Mouse (Mus musculus) heart, embryonic 14.5 days (tissue): Measurements from ENCODE around the gene Tnrc18. TPM values are rescaled to one million over a fixed set of nuclear protein-coding genes. Genes with fewer than 3 reads are reported as not detected.

Source experiments
- ATAC-seq: fragments of 200-750 bp; cut with Nextera tagmentation; 2 replicates; pipeline ENCODE4 v1.8.0; 2017; ENCODE audit warnings: low read depth, moderate TSS enrichment; ENCODE audit not compliant: insufficient number of reproducible peaks, insufficient read depth, low FRiP score
- H3K27ac ChIP-seq, 2 experiments: fragments of 200-500 bp in 1 of 2; fragments of 300-500 bp in 1 of 2; sonication (generic) in 1 of 2; replicated peaks in 1 of 2; 2 replicates each; pipeline ENCODE4 v1.5.1; 2012 to 2014; ENCODE audit warnings: low read depth in 2 of 2, low read length in 2 of 2, control low read depth in 1 of 2, mild to moderate bottlenecking in 1 of 2, mixed read lengths in 1 of 2; ENCODE audit not compliant: control insufficient read depth in 1 of 2, insufficient read depth in 1 of 2
- H3K27me3 ChIP-seq: fragments of 300-500 bp; sonication (generic); 2 replicates; pipeline ENCODE4 v1.6.1; 2014; ENCODE audit warnings: mild to moderate bottlenecking, low read length, control low read depth; ENCODE audit not compliant: control insufficient read depth, insufficient read depth
- H3K36me3 ChIP-seq: fragments of 300-500 bp; sonication (generic); 2 replicates; pipeline ENCODE4 v1.6.1; 2014; ENCODE audit warnings: mild to moderate bottlenecking, control low read depth, low read length, mixed read lengths; ENCODE audit not compliant: control insufficient read depth, insufficient read depth
- H3K4me1 ChIP-seq, 2 experiments: fragments of 200-500 bp in 1 of 2; fragments of 300-500 bp in 1 of 2; sonication (generic) in 1 of 2; 2 replicates each; pipeline ENCODE4 v1.6.1; 2012 to 2014; ENCODE audit warnings: low read length in 2 of 2, control low read depth in 1 of 2, mixed read lengths in 1 of 2; ENCODE audit not compliant: control insufficient read depth in 2 of 2, insufficient read depth in 2 of 2
- H3K4me2 ChIP-seq: fragments of 300-500 bp; sonication (generic); 2 replicates; pipeline ENCODE4 v1.6.1; 2014; ENCODE audit warnings: mild to moderate bottlenecking, low read length
- H3K4me3 ChIP-seq, 2 experiments: fragments of 200-500 bp in 1 of 2; fragments of 300-500 bp in 1 of 2; sonication (generic) in 1 of 2; 2 replicates each; pipeline ENCODE4 v1.5.1; 2012 to 2014; ENCODE audit warnings: low read length in 2 of 2, mild to moderate bottlenecking in 2 of 2, control low read depth in 1 of 2, low read depth in 1 of 2, moderate library complexity in 1 of 2; ENCODE audit not compliant: control insufficient read depth in 1 of 2, insufficient read depth in 1 of 2
- H3K9ac ChIP-seq: fragments of 300-500 bp; sonication (generic); 2 replicates; pipeline ENCODE4 v1.6.1; 2014; ENCODE audit warnings: mild to moderate bottlenecking, low read length
- H3K9me3 ChIP-seq: fragments of 300-500 bp; sonication (generic); 2 replicates; pipeline ENCODE4 v1.6.1; 2016; ENCODE audit warnings: low read length, control low read depth; ENCODE audit not compliant: control insufficient read depth
- WGBS: fragments of 180-500 bp; shearing (Covaris S2); extraction: QIAGEN DNeasy Blood & Tissue Kit; methylation state at CpG from one replicate; pipeline ENCODE4 v1.1.7; 2014; 5-methylcytosine and 5-hydroxymethylcytosine counted together
- polyA plus RNA-seq: library from polyadenylated mRNA; unstranded; fragments of >200 nt; fragmentation: Nextera tagmentation; extraction: Ambion mirVana; gene quantifications from 2 replicates; pipeline ENCODE4 v1.2.1, GENCODE M21; 2014

Gene Tnrc18
- polyA plus RNA-seq, 1 experiment from 2014 or later: 31.0 TPM

DNA sequence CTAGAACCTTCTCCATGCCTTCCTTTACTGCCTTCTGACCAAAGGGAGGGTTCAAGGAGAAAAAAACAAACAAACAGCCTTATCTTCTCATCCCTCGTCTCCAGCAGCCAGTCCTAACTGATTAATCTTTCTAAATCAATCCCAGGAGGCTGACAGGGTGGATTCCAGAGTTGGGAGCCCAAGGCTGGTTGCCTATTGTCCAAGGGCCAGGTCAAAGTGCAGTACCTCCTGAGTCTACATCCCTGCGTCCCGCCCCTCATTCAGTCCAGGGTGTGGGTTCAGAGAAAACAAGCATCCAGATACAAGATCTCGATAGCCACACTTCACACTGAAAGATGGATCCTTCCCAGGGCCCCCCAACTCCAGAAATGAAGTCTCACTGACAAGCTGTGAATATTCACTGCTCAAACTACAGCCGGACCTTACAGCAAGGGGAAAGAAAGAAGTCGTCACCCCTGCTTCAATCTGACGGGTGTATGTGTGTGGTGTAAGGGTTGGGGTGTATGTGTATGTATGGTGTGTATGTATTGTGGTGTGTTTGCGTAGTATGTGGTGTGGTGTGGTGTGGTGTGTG is 5.5 kb downstream of the Tnrc18 start:
- WGBS: 47% methylated on average over 8 of the region's 8 CpGs
- H3K4me3 ChIP-seq: no peak overlapping the region
- no peaks in the 10 kb centered on the region for H3K9me3 ChIP-seq
- H3K36me3 ChIP-seq: peaks cover 41% of the 10 kb centered on the region
- 0 out of 4 replicates have a peak overlapping the region, but pooled peaks of 1 of the 2 experiments have one; percentile 33 for H3K27ac ChIP-seq
- no peaks in the 10 kb centered on the region for H3K27me3 ChIP-seq
- H3K4me2 ChIP-seq: peak overlapping the region; percentile 73
- H3K9ac ChIP-seq: peak overlapping the region; percentile 100
- peaks cover 25 to 34% of the 10 kb centered on the region in 2 experiments for H3K4me1 ChIP-seq
- no peak for ATAC-seq

DNA sequence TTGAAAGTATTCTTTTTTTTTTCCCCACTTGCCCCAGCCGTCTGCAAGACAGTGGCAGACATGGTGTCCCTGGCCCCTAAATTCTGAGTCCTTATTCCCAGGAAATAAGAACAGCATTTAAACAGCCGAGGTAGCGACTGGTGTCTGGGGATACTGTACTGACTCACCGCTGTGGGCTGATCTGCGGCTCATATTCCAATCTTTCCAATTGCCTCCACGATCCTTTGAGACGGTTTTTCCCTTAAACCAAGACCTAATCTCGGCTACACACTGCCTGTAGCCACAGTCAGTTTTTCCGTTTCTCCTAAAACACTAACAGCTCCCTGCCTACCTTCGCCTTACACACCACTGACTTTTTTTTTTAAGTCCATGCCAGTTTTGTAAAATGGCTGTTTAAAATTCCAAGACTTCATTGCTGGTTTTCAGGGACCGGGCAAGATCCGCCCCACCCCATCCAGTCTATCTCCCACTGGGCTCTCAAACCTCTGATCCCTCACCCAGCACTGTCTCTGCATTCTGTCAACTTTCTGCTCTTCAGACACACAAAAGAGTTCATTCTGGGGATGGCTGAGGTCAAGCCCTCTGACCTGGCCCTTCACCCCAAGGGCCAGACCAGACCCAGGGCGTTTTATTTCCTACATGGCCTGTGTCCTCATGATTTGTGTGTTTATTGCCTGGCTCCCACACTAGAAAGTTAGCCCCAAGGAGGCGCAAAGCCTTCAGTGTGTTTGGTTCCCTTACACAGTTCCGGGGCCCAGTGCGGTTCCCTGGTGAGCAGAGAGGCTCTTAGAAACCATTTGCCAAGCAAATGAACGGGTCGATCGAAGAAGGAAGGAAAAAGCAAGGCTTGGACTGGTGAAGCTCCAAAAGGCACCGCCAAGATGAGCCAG is 6.5 kb downstream of the Tnrc18 start:
- WGBS: 39% methylated on average over 20 of the region's 20 CpGs
- Histone ChIP-seq H3K36me3 (peaks cover 50% of the 10 kb centered on the region), H3K4me3 (0 out of 4 replicates have a peak overlapping the region, but pooled peaks of 1 of the 2 experiments have one; percentile 1), H3K4me1 (peaks cover 25 to 34% of the 10 kb centered on the region in 2 experiments), H3K9me3 (no peaks in the 10 kb centered on the region), H3K27me3 (no peaks in the 10 kb centered on the region), H3K27ac (peak overlapping the region; percentile 17 to 34; a peak in 2 of 4 replicates), H3K9ac (peak overlapping the region; percentile 62), H3K4me2 (peak overlapping the region; percentile 48)
- ATAC-seq: no peak

DNA sequence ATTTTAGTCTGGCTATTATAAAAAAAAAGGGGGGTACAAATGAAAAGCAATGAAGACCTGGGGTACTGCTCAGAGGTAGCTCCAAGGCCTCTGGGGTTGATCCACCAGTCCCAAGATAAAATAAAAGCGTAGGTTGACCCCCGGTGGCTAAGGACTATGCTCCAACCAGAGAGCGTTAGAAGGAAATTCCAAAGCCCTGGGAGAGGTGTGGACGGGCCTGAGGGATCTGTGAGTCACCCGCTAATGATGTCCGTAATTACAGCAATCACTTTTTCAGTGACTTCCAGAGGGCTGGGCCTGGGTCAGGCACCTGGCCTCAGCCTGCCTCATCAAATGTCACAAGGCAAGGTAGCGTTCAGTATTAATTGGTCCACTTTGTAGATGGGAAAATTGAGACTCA is 9.8 kb downstream of the Tnrc18 start:
- Histone ChIP-seq H3K4me2 (no peak overlapping the region), H3K27me3 (no peaks in the 10 kb centered on the region), H3K4me3 (no peak overlapping the region), H3K9ac (no peak overlapping the region), H3K36me3 (peaks cover 63% of the 10 kb centered on the region), H3K9me3 (no peaks in the 10 kb centered on the region), H3K27ac (no peak overlapping the region), H3K4me1 (peaks cover 24 to 47% of the 10 kb centered on the region in 2 experiments)
- 63% methylated on average over 7 of the region's 7 CpGs for WGBS
- ATAC-seq: no peak

DNA sequence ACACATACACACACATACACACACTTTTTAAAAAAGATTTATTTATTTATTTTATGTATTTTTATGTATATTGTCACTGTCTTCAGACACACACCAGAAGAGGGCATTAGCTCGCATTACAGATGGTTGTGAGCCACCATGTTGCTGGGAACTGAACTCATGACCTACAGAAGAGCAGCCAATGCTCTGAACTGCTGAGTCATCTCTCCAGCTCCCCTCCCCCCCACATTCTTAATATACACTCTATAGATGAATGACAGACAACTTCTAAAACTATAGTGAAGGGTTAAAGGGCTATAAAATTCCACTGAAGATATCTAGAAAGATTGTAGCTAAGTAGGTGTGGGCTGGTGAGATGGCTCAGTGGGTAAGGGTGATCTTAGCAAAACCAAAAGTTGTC is 13.7 kb downstream of the Tnrc18 start:
- no peak overlapping the region for H3K4me3 ChIP-seq
- peaks cover 42% of the 10 kb centered on the region for H3K36me3 ChIP-seq
- H3K27me3 ChIP-seq: no peaks in the 10 kb centered on the region
- peaks cover 32 to 59% of the 10 kb centered on the region in 2 experiments for H3K4me1 ChIP-seq
- peak overlapping the region in 1 of 2 experiments; percentile 66; a peak in 2 of 4 replicates for H3K27ac ChIP-seq
- no peak overlapping the region for H3K4me2 ChIP-seq
- WGBS: 94% methylated on average over 1 of the region's 1 CpGs
- no peaks in the 10 kb centered on the region for H3K9me3 ChIP-seq
- no peak overlapping the region for H3K9ac ChIP-seq
- ATAC-seq: no peak

DNA sequence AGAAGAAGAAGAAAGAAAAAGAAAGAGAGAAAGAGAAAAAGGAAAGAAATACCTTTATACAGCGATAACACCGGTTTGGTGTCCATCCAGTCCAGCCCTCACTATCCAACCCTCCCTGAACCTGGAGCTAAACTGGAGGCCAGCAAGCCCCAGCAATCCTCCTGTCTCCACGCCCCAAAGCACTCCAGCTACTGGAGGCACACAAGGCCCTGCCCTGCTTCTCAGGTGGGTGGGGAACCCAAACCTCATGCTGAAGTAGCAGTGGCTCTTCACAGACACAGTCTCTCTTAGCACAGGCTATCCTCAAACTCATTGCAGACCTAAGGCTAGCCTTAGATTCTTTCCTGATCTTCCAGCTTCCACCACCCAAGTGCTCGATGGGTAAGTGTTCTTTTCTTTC is 14.6 kb downstream of the Tnrc18 start:
- WGBS: 76% methylated on average over 4 of the region's 4 CpGs
- peaks cover 37% of the 10 kb centered on the region for H3K36me3 ChIP-seq
- no peak overlapping the region for H3K4me2 ChIP-seq
- no peak overlapping the region for H3K4me3 ChIP-seq
- H3K27ac ChIP-seq: peak overlapping the region; percentile 30 to 71
- H3K9me3 ChIP-seq: no peaks in the 10 kb centered on the region
- no peaks in the 10 kb centered on the region for H3K27me3 ChIP-seq
- peaks cover 40 to 67% of the 10 kb centered on the region in 2 experiments for H3K4me1 ChIP-seq
- no peak for ATAC-seq
- H3K9ac ChIP-seq: peak overlapping the region; percentile 51; the same call in 1 of the 2 replicates

DNA sequence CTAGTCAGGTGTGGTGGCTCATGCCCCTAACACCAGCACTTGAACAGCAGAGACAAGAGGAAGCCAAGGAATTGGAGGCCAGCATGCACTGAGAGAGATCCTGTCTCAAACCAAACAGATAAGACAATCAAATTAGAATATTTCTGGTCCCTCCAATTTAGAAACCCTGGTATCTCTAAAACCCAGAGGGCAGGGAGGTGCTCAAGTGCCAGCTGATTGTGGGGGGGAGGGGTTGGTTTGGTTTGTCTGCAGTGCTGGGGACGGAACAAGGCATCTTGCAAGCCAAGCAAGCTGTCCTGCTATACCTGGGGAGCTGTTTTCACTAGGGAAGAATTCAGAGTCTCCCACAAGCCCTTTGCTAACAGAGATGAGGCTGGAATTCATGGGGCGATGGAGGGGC is 15.5 kb downstream of the Tnrc18 start:
- peak overlapping the region; percentile 51; the same call in 1 of the 2 replicates for H3K9ac ChIP-seq
- no peak for ATAC-seq
- no peaks in the 10 kb centered on the region for H3K27me3 ChIP-seq
- WGBS: 37% methylated on average over 2 of the region's 2 CpGs
- 0 out of 2 replicates have a peak overlapping the region, but pooled peaks have one; percentile 17 for H3K4me2 ChIP-seq
- H3K4me3 ChIP-seq: no peak overlapping the region
- no peaks in the 10 kb centered on the region for H3K9me3 ChIP-seq
- peaks cover 44 to 73% of the 10 kb centered on the region in 2 experiments for H3K4me1 ChIP-seq
- peaks cover 28% of the 10 kb centered on the region for H3K36me3 ChIP-seq
- peak overlapping the region; percentile 71 to 74 for H3K27ac ChIP-seq

DNA sequence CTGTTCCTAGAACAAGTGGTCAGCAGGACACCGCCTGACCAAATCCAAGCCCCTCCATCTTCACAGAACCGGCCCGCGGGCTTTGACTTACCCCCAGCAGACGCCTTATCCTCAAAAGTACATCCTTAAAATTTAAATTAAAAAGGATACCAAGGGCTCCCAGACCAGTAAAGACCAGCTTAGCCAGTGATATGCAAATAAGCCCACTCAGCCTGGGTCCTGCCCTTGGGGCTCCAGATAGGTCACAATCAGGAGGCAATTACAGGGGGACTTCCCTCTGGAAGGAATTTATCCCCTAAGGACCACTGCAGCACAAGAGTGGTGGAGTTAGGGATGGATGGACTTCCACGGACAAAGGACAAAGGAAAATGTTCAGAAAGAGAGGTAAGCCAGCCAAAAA is 16.8 kb downstream of the Tnrc18 start:
- Histone ChIP-seq H3K9me3 (no peaks in the 10 kb centered on the region), H3K27ac (peak overlapping the region in 1 of 2 experiments; percentile 71; a peak in 2 of 4 replicates), H3K27me3 (no peaks in the 10 kb centered on the region), H3K36me3 (peaks cover 19% of the 10 kb centered on the region), H3K4me3 (no peak overlapping the region), H3K9ac (peak overlapping the region; percentile 41), H3K4me2 (peak overlapping the region; percentile 21; the same call in 1 of the 2 replicates), H3K4me1 (peaks cover 44 to 73% of the 10 kb centered on the region in 2 experiments)
- no peak for ATAC-seq
- WGBS: 31% methylated on average over 6 of the region's 6 CpGs
